Mouse (Mus musculus) liver, adult (tissue): Measurements from ENCODE around the gene 4933415F23Rik.

Experiments
- GATA4 ChIP-seq: IDR thresholded peaks from 2 replicates; pipeline ENCODE4 v1.6.1; 2014; ENCODE audit warnings: mild to moderate bottlenecking, low read length; ENCODE audit not compliant: insufficient replicate concordance

Gene 4933415F23Rik

GRCm38 (mm10) chr1:23102021-23102420, at the start of gene 4933415F23Rik:
4933415F23Rik (minus strand) TSS chr1:23102253.
- TF ChIP-seq GATA4, result no peak

- TF ChIP-seq GATA4, result no peak
These were observed 49.7 kb upstream of the 4933415F23Rik start for GRCm38 (mm10) chr1:23151722-23152121.

GRCm38 (mm10) chr1:23146198-23146873, 44.3 kb upstream of the 4933415F23Rik start:
- no peak for TF ChIP-seq GATA4

- TF ChIP-seq GATA4, result no peak
These were observed 39.2 kb upstream of the 4933415F23Rik start for GRCm38 (mm10) chr1:23141121-23141811.

GRCm38 (mm10) chr1:23120901-23121300, 18.8 kb upstream of the 4933415F23Rik start:
- no peak for TF ChIP-seq GATA4

- no peak for TF ChIP-seq GATA4
These were observed 17.4 kb upstream of the 4933415F23Rik start for GRCm38 (mm10) chr1:23119406-23119805.

- TF ChIP-seq GATA4, result no peak
These were observed 15.4 kb upstream of the 4933415F23Rik start for GRCm38 (mm10) chr1:23117423-23117822.

- no peak for TF ChIP-seq GATA4
These were observed 7.1 kb upstream of the 4933415F23Rik start for GRCm38 (mm10) chr1:23109191-23109590.

GRCm38 (mm10) chr1:23102881-23103280, 828 bp upstream of the 4933415F23Rik start:
- TF ChIP-seq GATA4, result no peak

- TF ChIP-seq GATA4, result no peak
These were observed 2.3 kb downstream of the 4933415F23Rik start for GRCm38 (mm10) chr1:23099791-23100190.

- TF ChIP-seq GATA4, result no peak
These were observed 3.6 kb downstream of the 4933415F23Rik start for GRCm38 (mm10) chr1:23098451-23098850.

GRCm38 (mm10) chr1:23097996-23098395, 4.1 kb downstream of the 4933415F23Rik start:
- no peak for TF ChIP-seq GATA4

- no peak for TF ChIP-seq GATA4
These were observed 34.3 kb downstream of the 4933415F23Rik start for GRCm38 (mm10) chr1:23067715-23068114.

GRCm38 (mm10) chr1:23064717-23065475, 37.2 kb downstream of the 4933415F23Rik start:
- TF ChIP-seq GATA4, result no peak

GRCm38 (mm10) chr1:23063946-23064345, 38.1 kb downstream of the 4933415F23Rik start:
- no peak for TF ChIP-seq GATA4

- TF ChIP-seq GATA4, result no peak
These were observed 40.3 kb downstream of the 4933415F23Rik start for GRCm38 (mm10) chr1:23061614-23062373.

- no peak for TF ChIP-seq GATA4
These were observed 42.0 kb downstream of the 4933415F23Rik start for GRCm38 (mm10) chr1:23060056-23060455.
